Mouse (Mus musculus) forebrain, embryonic 13.5 days (tissue): ENCODE measurements at regions not wholly inside any gene's neighbourhood (a gene's known extent, or its start where the extent isn't known, plus 50 kb on each side); places are given as distances from the start of the nearest gene placed in this dataset.

Experiments
- ATAC-seq: fragments of 200-750 bp; cut with Nextera tagmentation; 2 replicates; pipeline ENCODE4 v1.8.0; 2017
- H3K27ac ChIP-seq: fragments of 300-500 bp; sonication (generic); 2 replicates; pipeline ENCODE4 v1.5.1; 2015; ENCODE audit warnings: inconsistent platforms, mild to moderate bottlenecking, moderate library complexity
- H3K27me3 ChIP-seq: fragments of 300-500 bp; sonication (generic); 2 replicates; pipeline ENCODE4 v1.6.1; 2015; ENCODE audit warnings: mild to moderate bottlenecking, inconsistent platforms
- H3K36me3 ChIP-seq: fragments of 300-500 bp; sonication (generic); 2 replicates; pipeline ENCODE4 v1.6.1; 2015; ENCODE audit warnings: mild to moderate bottlenecking, inconsistent platforms; ENCODE audit not compliant: poor library complexity, severe bottlenecking
- H3K4me1 ChIP-seq: fragments of 300-500 bp; sonication (generic); 2 replicates; pipeline ENCODE4 v1.6.1; 2015; ENCODE audit warnings: inconsistent platforms
- H3K4me2 ChIP-seq: fragments of 300-500 bp; sonication (generic); 2 replicates; pipeline ENCODE4 v1.6.1; 2015; ENCODE audit warnings: inconsistent platforms, mild to moderate bottlenecking, moderate library complexity
- H3K4me3 ChIP-seq: fragments of 300-500 bp; sonication (generic); 2 replicates; pipeline ENCODE4 v1.5.1; 2015; ENCODE audit warnings: mild to moderate bottlenecking, inconsistent platforms
- H3K9ac ChIP-seq: fragments of 300-500 bp; sonication (generic); 2 replicates; pipeline ENCODE4 v1.6.1; 2015; ENCODE audit warnings: mild to moderate bottlenecking, inconsistent platforms
- H3K9me3 ChIP-seq: fragments of 300-500 bp; sonication (generic); replicated peaks from 2 replicates; pipeline ENCODE4 v1.6.1; 2016; ENCODE audit warnings: inconsistent platforms
- WGBS: fragments of 180-500 bp; shearing (Covaris S2); methylation state at CpG from one replicate; pipeline ENCODE4 v1.1.7; 2015; 5-methylcytosine and 5-hydroxymethylcytosine counted together

GRCm38 (mm10) chr9:32923925-32924324 is 287.9 kb downstream of the Ets1 start:
- no peak for ATAC-seq
- no peak overlapping the region for H3K27ac ChIP-seq
- H3K4me1 ChIP-seq = no peaks in the 10 kb centered on the region
- no peak overlapping the region for H3K4me3 ChIP-seq
- H3K36me3 ChIP-seq = no peaks in the 10 kb centered on the region
- no peaks in the 10 kb centered on the region for H3K27me3 ChIP-seq
- H3K9ac ChIP-seq = no peak overlapping the region
- no peaks in the 10 kb centered on the region for H3K9me3 ChIP-seq
- H3K4me2 ChIP-seq = no peak overlapping the region

GRCm38 (mm10) chr9:32924333-32924886 is 288.4 kb downstream of the Ets1 start:
- no peak for ATAC-seq
- Histone ChIP-seq H3K4me2 (no peak overlapping the region), H3K4me1 (no peaks in the 10 kb centered on the region), H3K36me3 (no peaks in the 10 kb centered on the region), H3K27ac (no peak overlapping the region), H3K9me3 (no peaks in the 10 kb centered on the region), H3K9ac (no peak overlapping the region), H3K4me3 (no peak overlapping the region), H3K27me3 (no peaks in the 10 kb centered on the region)
- WGBS = 93% methylated on average over 7 of the region's 7 CpGs

- H3K4me1 ChIP-seq = no peaks in the 10 kb centered on the region
- no peaks in the 10 kb centered on the region for H3K9me3 ChIP-seq
- no peak overlapping the region for H3K4me2 ChIP-seq
- H3K9ac ChIP-seq = no peak overlapping the region
- H3K4me3 ChIP-seq = no peak overlapping the region
- no peak overlapping the region for H3K27ac ChIP-seq
- ATAC-seq = no peak
- no peaks in the 10 kb centered on the region for H3K36me3 ChIP-seq
- WGBS = 85% methylated on average over 6 of the region's 6 CpGs
- H3K27me3 ChIP-seq = no peaks in the 10 kb centered on the region
Measured at GRCm38 (mm10) chr9:32925036-32925435, 289.0 kb downstream of the Ets1 start.

GRCm38 (mm10) chr9:32925720-32926595 is 289.9 kb downstream of the Ets1 start:
- H3K9ac ChIP-seq = no peak overlapping the region
- H3K4me3 ChIP-seq = no peak overlapping the region
- H3K4me1 ChIP-seq = no peaks in the 10 kb centered on the region
- WGBS = 84% methylated on average over 12 of the region's 12 CpGs
- H3K27me3 ChIP-seq = no peaks in the 10 kb centered on the region
- H3K4me2 ChIP-seq = no peak overlapping the region
- no peaks in the 10 kb centered on the region for H3K36me3 ChIP-seq
- H3K9me3 ChIP-seq = no peaks in the 10 kb centered on the region
- ATAC-seq = no peak
- H3K27ac ChIP-seq = no peak overlapping the region

GRCm38 (mm10) chr9:32927656-32928055 is 291.6 kb downstream of the Ets1 start:
- H3K4me2 ChIP-seq = no peak overlapping the region
- no peaks in the 10 kb centered on the region for H3K27me3 ChIP-seq
- H3K36me3 ChIP-seq = no peaks in the 10 kb centered on the region
- H3K9ac ChIP-seq = no peak overlapping the region
- H3K9me3 ChIP-seq = no peaks in the 10 kb centered on the region
- no peak for ATAC-seq
- WGBS = 93% methylated on average over 1 of the region's 1 CpGs
- no peaks in the 10 kb centered on the region for H3K4me1 ChIP-seq
- no peak overlapping the region for H3K4me3 ChIP-seq
- H3K27ac ChIP-seq = no peak overlapping the region

DNA sequence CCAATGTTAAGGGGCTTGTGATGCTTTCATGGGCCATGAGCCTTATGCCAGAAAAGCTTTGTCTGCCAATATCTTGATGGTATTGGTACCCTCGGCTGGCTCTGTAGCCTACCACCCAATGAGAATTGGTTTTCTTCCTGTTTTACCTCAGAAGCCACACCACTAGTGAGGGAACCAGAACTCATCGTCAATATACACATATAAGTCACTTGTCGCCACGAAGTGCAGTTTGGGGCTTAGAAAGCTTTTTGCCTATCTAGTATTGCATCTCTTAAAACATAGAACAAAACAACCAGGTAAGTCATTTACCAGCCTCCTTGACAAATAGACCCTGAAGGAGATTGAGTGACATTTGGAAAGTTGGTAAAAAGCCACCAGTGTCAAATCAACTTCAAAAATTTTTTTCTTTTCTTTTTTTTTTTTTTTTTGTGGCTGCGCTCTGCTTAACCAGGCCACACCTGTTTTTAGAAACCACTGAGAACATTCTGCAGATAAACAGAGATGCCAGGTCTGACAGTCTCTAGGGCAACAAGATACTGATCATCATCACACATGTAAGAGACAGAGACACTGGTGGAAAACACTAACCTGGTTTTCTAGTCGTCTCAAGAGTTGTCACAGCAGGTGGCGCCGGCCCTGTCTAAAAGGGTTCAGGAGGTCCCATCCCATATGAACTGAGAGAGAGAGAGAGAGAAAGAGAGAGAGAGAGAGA is 292.4 kb downstream of the Ets1 start:
- no peaks in the 10 kb centered on the region for H3K4me1 ChIP-seq
- no peak overlapping the region for H3K9ac ChIP-seq
- H3K4me3 ChIP-seq = no peak overlapping the region
- H3K36me3 ChIP-seq = no peaks in the 10 kb centered on the region
- no peaks in the 10 kb centered on the region for H3K9me3 ChIP-seq
- H3K27me3 ChIP-seq = no peaks in the 10 kb centered on the region
- whole genome bisulfite sequencing = 90% methylated on average over 8 of the region's 8 CpGs
- ATAC-seq = no peak
- no peak overlapping the region for H3K4me2 ChIP-seq
- no peak overlapping the region for H3K27ac ChIP-seq

DNA sequence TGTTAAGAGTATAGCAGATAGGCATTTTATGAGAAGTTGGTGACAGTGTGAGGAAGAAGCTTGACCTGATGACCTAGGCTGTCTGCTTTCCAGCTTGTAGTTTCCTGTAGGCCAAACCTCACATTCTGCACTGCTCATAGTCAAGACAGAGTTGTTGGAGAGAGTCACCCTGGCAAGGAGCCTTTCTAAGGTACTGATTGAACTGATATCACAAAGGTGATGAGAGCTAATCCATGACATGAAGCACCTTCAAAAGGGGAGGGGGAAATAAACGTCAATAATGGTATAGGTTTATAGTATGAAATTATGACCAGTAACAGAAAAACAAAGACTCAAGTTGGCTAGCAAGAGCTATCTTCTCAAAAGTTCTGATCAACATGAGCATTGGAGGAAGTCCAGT is 293.3 kb downstream of the Ets1 start:
- Histone ChIP-seq H3K4me3 (no peak overlapping the region), H3K9ac (no peak overlapping the region), H3K27ac (no peak overlapping the region), H3K4me1 (no peaks in the 10 kb centered on the region), H3K36me3 (no peaks in the 10 kb centered on the region), H3K4me2 (no peak overlapping the region), H3K9me3 (no peaks in the 10 kb centered on the region), H3K27me3 (no peaks in the 10 kb centered on the region)
- ATAC-seq = no peak
- 88% methylated on average over 1 of the region's 1 CpGs for WGBS

- H3K36me3 ChIP-seq = no peaks in the 10 kb centered on the region
- no peak overlapping the region for H3K4me2 ChIP-seq
- no peaks in the 10 kb centered on the region for H3K27me3 ChIP-seq
- no peak overlapping the region for H3K9ac ChIP-seq
- H3K4me3 ChIP-seq = no peak overlapping the region
- no peak for ATAC-seq
- H3K9me3 ChIP-seq = no peaks in the 10 kb centered on the region
- no peaks in the 10 kb centered on the region for H3K4me1 ChIP-seq
- H3K27ac ChIP-seq = no peak overlapping the region
- 95% methylated on average over 3 of the region's 3 CpGs for WGBS
Measured at GRCm38 (mm10) chr9:32929826-32930225, 293.8 kb downstream of the Ets1 start.

DNA sequence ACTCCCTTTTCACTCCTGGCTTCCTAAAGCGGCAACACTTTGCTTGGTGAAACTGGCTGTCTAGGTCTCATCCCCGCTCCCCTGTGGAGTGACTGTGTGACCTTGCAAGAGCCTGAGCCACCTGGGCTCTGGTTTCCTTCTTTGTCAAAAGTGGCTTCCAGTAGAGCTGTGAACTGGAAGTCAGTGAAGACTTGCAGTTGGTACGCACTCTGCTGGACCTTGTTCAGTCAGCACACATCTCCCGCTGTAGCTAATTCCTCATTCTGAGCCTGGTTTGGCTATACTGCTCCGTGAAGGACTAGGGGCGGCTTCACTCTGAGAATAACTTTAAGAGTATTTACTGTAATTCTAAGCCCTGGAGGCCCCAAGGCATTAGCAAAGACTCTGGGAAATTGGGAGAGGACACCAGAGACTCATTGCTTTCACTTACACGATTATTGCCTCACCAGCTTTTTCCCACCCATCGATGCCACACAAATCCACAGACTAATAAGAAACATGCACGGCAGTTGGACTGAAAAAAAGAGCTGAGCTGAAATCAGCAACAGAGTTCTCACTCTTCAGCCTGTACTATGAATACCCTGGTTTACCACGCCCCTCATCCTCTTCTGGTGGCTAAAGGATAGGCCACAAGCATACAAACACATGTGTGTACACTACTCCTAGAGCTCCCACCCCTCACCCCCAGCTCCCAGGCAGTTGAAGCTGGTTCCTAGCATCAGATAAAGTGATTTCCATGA is 295.4 kb downstream of the Ets1 start:
- no peak overlapping the region for H3K4me3 ChIP-seq
- H3K9ac ChIP-seq = no peak overlapping the region
- no peak overlapping the region for H3K4me2 ChIP-seq
- no peaks in the 10 kb centered on the region for H3K27me3 ChIP-seq
- 83% methylated on average over 10 of the region's 10 CpGs for WGBS
- ATAC-seq = no peak
- H3K9me3 ChIP-seq = no peaks in the 10 kb centered on the region
- no peaks in the 10 kb centered on the region for H3K4me1 ChIP-seq
- H3K36me3 ChIP-seq = no peaks in the 10 kb centered on the region
- H3K27ac ChIP-seq = no peak overlapping the region

GRCm38 (mm10) chr9:32933237-32934071 is 297.4 kb downstream of the Ets1 start:
- Histone ChIP-seq H3K4me2 (no peak overlapping the region), H3K4me1 (no peaks in the 10 kb centered on the region), H3K27ac (no peak overlapping the region), H3K9me3 (no peaks in the 10 kb centered on the region), H3K4me3 (no peak overlapping the region), H3K9ac (no peak overlapping the region), H3K27me3 (no peaks in the 10 kb centered on the region), H3K36me3 (no peaks in the 10 kb centered on the region)
- WGBS = 71% methylated on average over 7 of the region's 7 CpGs
- no peak for ATAC-seq

DNA sequence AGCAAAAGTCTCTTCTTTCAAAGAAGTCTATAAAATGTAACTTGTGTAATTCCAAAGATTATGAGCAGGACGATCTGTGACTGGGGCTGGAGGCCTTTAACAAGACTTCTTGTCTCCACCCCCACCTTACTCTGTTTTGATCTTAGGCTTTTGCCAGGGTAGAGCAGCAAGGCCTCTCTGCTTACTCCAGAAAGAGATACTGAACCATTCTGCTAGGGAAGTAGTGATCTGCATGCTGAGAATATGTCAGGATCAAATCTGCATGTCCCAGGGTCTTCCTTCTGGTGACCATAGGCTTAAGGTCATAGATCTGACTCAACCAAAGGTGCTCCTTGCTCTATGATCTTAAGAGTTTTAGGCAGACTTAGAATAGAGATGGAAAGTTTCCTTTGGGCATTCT is 298.4 kb downstream of the Ets1 start:
- ATAC-seq = no peak
- H3K36me3 ChIP-seq = no peaks in the 10 kb centered on the region
- no peak overlapping the region for H3K4me3 ChIP-seq
- H3K27me3 ChIP-seq = peaks cover 5% of the 10 kb centered on the region; the same call in 1 of the 2 replicates
- H3K4me2 ChIP-seq = no peak overlapping the region
- WGBS = 81% methylated on average over 1 of the region's 1 CpGs
- H3K9ac ChIP-seq = no peak overlapping the region
- H3K27ac ChIP-seq = no peak overlapping the region
- H3K4me1 ChIP-seq = no peaks in the 10 kb centered on the region
- H3K9me3 ChIP-seq = no peaks in the 10 kb centered on the region
